Mouse (Mus musculus): Measurements from ENCODE around the gene Gins2. TPM values are rescaled to one million over a fixed set of nuclear protein-coding genes. Genes with fewer than 3 reads are reported as not detected.

The Gins2 gene
- total RNA-seq (2014; rRNA removed) (2.6 and 5.3 TPM in 2 replicates), polyA plus RNA-seq (2015; fragmentation: Nextera tagmentation; extraction: Ambion mirVana) (9.6 and 10.7 TPM in 2 replicates)

DNA sequence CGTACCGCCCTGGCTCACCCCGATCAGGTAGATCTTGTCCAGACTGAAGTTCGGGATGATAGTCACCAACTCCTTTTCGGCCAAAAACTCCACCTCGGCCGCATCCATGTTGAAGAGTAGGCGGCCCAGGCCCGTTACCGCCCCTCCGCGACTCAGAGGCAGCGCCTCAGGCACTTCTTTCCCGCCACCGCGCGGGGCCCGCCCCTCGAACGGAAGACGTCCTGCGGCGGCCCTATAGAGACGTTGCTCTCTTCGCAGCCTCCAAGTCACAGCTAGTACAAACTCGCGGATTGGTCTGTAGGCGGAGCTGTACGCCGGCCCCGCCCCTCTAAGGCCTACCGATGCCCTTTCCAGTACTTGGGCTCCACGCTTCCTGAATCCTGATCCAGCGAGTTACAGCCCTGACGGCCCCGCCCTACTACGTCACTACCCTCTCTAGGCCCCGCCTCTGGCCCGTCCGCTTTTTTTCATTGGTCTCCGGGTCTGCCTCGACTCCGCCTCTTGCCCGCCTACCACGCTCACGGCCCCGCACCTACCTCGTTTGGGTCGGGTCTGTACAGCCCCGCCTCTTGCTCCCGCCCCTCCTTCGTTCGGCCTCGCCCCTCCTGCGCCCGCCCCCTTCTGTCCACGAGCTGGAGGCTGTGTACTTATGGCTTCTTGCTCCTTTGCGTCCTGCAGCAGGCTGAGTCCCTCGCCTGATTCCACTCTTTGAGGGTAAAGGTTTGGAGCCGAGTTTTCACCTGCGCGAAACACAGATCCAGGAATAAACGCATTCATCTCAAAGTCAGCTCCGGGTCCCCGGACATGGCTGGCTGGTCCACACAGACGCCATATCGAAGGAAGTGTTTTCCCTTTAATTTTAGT lies at the start of gene Gins2:
TSS of gene Gins2 (minus strand) at position 397 of the 864 bp plus-strand sequence.
- H3K27ac ChIP-seq (ENCODE audit: low read depth, low read length), result peak within 1 kb of the TSS; percentile 31; the same call in 1 of the 2 replicates
- DNase-seq, result peak; percentile 99
- peaks cover 11% of the 10 kb centered on the region; the same call in 1 of the 2 replicates for H3K4me1 ChIP-seq (ENCODE audit: insufficient read depth)
- TF ChIP-seq CTCF (IDR thresholded peaks at IDR 0.05; ENCODE audit: low read depth), result peak; percentile 26; the same call in 1 of the 2 replicates
- peak within 1 kb of the TSS; percentile 45 for H3K4me3 ChIP-seq (ENCODE audit: low read depth, low read length)
- under 1% methylated on average over 67 of the region's 67 CpGs for WGBS
- peak within 1 kb of the TSS; percentile 51 for H3K9ac ChIP-seq
- H3K9me3 ChIP-seq (ENCODE audit: low read length), result no peaks in the 10 kb centered on the region
- no peaks in the 10 kb centered on the region for H3K36me3 ChIP-seq (ENCODE audit: insufficient read depth)
- peak; percentile 99 for ATAC-seq
- H3K4me2 ChIP-seq (ENCODE audit: low read depth), result peak within 1 kb of the TSS; percentile 94
- H3K27me3 ChIP-seq (ENCODE audit: insufficient read depth, low read length), result no peaks in the 10 kb centered on the region

DNA sequence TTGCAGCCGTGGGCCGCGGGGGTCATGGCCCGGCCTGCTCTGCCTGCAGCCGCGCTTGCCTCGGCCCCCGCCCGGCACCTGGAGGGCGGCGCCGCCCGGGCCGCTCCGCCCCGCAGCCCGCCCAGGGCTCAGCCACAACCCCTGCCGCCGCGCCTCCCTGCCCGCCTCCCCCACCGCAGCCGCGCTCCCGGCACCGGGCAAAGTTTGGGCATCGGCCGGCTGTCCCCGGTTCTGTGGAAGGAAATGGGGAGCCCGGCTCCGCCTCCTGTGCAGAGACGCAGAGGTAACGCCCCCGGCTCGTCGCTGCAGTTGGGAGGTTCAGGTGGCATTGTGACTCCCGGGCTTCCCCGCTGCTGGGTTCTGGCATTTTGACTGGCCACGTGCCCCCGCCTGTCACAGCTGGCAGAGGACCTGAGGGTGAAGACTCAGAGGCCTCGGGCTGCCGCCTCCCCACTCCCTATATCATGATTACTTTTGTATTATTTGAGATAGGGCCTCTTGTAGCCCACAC lies 45.3 kb upstream of the Gins2 start:
- peak overlapping the region; percentile 71 for H3K9ac ChIP-seq
- H3K27me3 ChIP-seq (ENCODE audit: insufficient read depth, low read length), result no peaks in the 10 kb centered on the region
- no peak overlapping the region for H3K27ac ChIP-seq (ENCODE audit: low read depth, low read length)
- H3K36me3 ChIP-seq (ENCODE audit: insufficient read depth), result no peaks in the 10 kb centered on the region
- WGBS, result 2% methylated on average over 40 of the region's 42 CpGs
- H3K4me2 ChIP-seq (ENCODE audit: low read depth), result peak overlapping the region; percentile 74
- H3K4me1 ChIP-seq (ENCODE audit: insufficient read depth), result 0 out of 2 replicates have a peak, but pooled peaks cover 3% of the 10 kb centered on the region
- ATAC-seq, result peak; percentile 50; the same call in 1 of the 2 replicates
- no peaks in the 10 kb centered on the region for H3K9me3 ChIP-seq (ENCODE audit: low read length)
- no peak for TF ChIP-seq CTCF (IDR thresholded peaks at IDR 0.05; ENCODE audit: low read depth)
- peak; percentile 24 for DNase-seq
- peak overlapping the region; percentile 66 for H3K4me3 ChIP-seq (ENCODE audit: low read depth, low read length)

DNA sequence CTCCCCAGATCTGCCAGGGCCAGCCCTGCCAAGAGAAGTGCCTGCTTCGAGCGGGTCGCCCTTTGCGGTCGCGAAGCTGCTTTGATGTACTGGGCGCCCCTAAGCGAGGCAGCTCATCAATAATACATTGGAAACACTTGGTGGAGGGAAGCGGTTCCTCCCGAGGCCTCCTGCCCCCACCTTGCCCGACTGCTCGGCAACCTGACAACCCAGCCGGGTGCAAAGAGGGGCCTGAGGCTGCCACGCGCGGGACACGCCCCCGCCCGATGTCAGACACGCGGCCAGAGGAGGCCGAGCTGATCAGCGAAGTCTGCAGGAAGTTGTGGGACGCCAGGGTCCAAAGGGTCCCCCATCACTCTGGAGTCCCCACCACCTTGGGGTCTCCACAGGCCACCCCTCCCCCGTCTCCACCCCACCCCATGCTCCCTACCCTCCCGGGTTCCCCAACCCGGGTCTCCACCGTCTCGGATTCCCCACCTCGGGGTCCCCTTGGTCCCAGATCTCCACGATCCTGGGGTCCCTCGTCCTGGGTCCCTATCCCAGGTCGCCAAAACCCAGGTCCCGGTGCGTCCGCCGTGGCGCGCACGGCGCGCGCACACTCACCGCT lies 44.7 kb upstream of the Gins2 start:
- no peak for TF ChIP-seq CTCF (IDR thresholded peaks at IDR 0.05; ENCODE audit: low read depth)
- no peaks in the 10 kb centered on the region for H3K36me3 ChIP-seq (ENCODE audit: insufficient read depth)
- no peaks in the 10 kb centered on the region for H3K9me3 ChIP-seq (ENCODE audit: low read length)
- H3K27me3 ChIP-seq (ENCODE audit: insufficient read depth, low read length), result no peaks in the 10 kb centered on the region
- H3K4me2 ChIP-seq (ENCODE audit: low read depth), result peak overlapping the region; percentile 74
- peak; percentile 54 for ATAC-seq
- peak; percentile 23 for DNase-seq
- WGBS, result 3% methylated on average over 44 of the region's 44 CpGs
- no peak overlapping the region for H3K27ac ChIP-seq (ENCODE audit: low read depth, low read length)
- peak overlapping the region; percentile 71 for H3K9ac ChIP-seq
- peak overlapping the region; percentile 66 for H3K4me3 ChIP-seq (ENCODE audit: low read depth, low read length)
- 0 out of 2 replicates have a peak, but pooled peaks cover 3% of the 10 kb centered on the region for H3K4me1 ChIP-seq (ENCODE audit: insufficient read depth)

DNA sequence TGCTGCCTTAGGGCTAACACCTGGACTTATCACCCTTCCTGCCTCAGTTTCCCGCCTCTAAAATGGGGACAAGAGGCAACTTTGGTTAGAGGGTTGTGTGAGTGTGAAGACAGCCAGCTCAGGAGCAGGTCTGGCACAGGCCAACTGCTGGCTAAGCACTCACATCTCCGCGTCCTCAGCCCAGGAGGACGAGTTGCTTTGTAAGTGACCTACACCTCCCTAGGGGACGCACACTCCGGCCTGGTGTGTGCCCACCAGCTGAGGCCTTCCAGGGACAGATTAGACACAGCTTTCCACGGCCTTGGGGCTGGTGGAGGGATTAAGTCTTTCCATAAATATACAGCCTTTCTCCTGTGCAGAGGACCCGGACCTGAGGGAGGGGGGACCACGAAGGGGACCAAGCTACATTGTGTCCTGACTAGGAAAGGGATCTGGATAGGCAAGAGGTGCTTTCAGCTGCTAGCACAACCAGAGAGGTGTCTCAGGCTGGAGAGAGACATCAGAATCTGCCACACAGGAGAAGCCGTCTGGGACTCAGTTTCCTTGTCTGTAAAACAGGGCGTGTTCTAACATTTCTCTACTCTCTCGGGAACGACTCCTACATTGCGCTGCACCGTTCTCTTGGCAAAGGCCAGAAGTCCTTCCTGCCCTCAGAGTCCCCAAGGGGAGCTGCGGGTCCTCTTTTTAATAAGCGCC lies 44.0 kb upstream of the Gins2 start:
- no peaks in the 10 kb centered on the region for H3K27me3 ChIP-seq (ENCODE audit: insufficient read depth, low read length)
- H3K9ac ChIP-seq, result peak overlapping the region; percentile 71; the same call in 1 of the 2 replicates
- peak overlapping the region; percentile 66 for H3K4me3 ChIP-seq (ENCODE audit: low read depth, low read length)
- no peaks in the 10 kb centered on the region for H3K36me3 ChIP-seq (ENCODE audit: insufficient read depth)
- H3K4me2 ChIP-seq (ENCODE audit: low read depth), result peak overlapping the region; percentile 74
- ATAC-seq (no peak), DNase-seq (peak; percentile 17)
- no peaks in the 10 kb centered on the region for H3K9me3 ChIP-seq (ENCODE audit: low read length)
- 34% methylated on average over 17 of the region's 17 CpGs for WGBS
- TF ChIP-seq CTCF (IDR thresholded peaks at IDR 0.05; ENCODE audit: low read depth), result no peak
- 0 out of 2 replicates have a peak, but pooled peaks cover 3% of the 10 kb centered on the region for H3K4me1 ChIP-seq (ENCODE audit: insufficient read depth)
- no peak overlapping the region for H3K27ac ChIP-seq (ENCODE audit: low read depth, low read length)

- DNase-seq (no peak), ATAC-seq (no peak)
- no peak for TF ChIP-seq CTCF (IDR thresholded peaks at IDR 0.05; ENCODE audit: low read depth)
- Histone ChIP-seq H3K9me3 (ENCODE audit: low read length) (no peaks in the 10 kb centered on the region), H3K4me3 (ENCODE audit: low read depth, low read length) (no peak overlapping the region), H3K4me1 (ENCODE audit: insufficient read depth) (0 out of 2 replicates have a peak, but pooled peaks cover 3% of the 10 kb centered on the region), H3K9ac (no peak overlapping the region), H3K27me3 (ENCODE audit: insufficient read depth, low read length) (no peaks in the 10 kb centered on the region), H3K4me2 (ENCODE audit: low read depth) (no peak overlapping the region), H3K27ac (ENCODE audit: low read depth, low read length) (no peak overlapping the region), H3K36me3 (ENCODE audit: insufficient read depth) (no peaks in the 10 kb centered on the region)
- 71% methylated on average over 21 of the region's 21 CpGs for WGBS
Observed at GRCm38 (mm10) chr8:120631441-120632375, 42.6 kb upstream of the Gins2 start.
